Mouse (Mus musculus) neural tube, embryonic 14.5 days (tissue): Measurements from ENCODE around the gene Gatad2a. TPM values are rescaled to one million over a fixed set of nuclear protein-coding genes. Genes with fewer than 3 reads are reported as not detected.
A peak's percentile ranks its signal among the peaks of the same experiment; 100 is the strongest.
"Not testable (repeated sequence)": the region's sequence is repeated elsewhere in the genome, so short reads cannot be mapped to it uniquely, and the experiment has no call there.

Experiments used
- ATAC-seq: fragments of 200-750 bp; cut with Nextera tagmentation; 2 replicates; pipeline ENCODE4 v1.8.0; 2017; ENCODE audit warnings: low read depth, mild to moderate bottlenecking, moderate TSS enrichment, moderate library complexity
- H3K27ac ChIP-seq: fragments of 300-500 bp; sonication (generic); 2 replicates; pipeline ENCODE4 v1.5.1; 2014; ENCODE audit warnings: low read depth, mild to moderate bottlenecking, control low read depth, low read length, moderate library complexity, mixed read lengths
- H3K27me3 ChIP-seq: fragments of 300-500 bp; sonication (generic); 2 replicates; pipeline ENCODE4 v1.6.1; 2014; ENCODE audit warnings: low read length; ENCODE audit not compliant: control insufficient read depth, insufficient read depth
- H3K36me3 ChIP-seq: fragments of 300-500 bp; sonication (generic); 2 replicates; pipeline ENCODE4 v1.6.1; 2014; ENCODE audit warnings: low read length, mixed read lengths; ENCODE audit not compliant: control insufficient read depth, insufficient read depth
- H3K4me1 ChIP-seq: fragments of 300-500 bp; sonication (generic); 2 replicates; pipeline ENCODE4 v1.6.1; 2014; ENCODE audit warnings: low read length; ENCODE audit not compliant: control insufficient read depth, insufficient read depth
- H3K4me2 ChIP-seq: fragments of 300-500 bp; sonication (generic); 2 replicates; pipeline ENCODE4 v1.6.1; 2014; ENCODE audit warnings: mild to moderate bottlenecking, low read depth, low read length, control low read depth
- H3K4me3 ChIP-seq: fragments of 300-500 bp; sonication (generic); 2 replicates; pipeline ENCODE4 v1.5.1; 2014; ENCODE audit warnings: low read depth, low read length, control low read depth, mixed read lengths
- H3K9ac ChIP-seq: fragments of 300-500 bp; sonication (generic); replicated peaks from 2 replicates; pipeline ENCODE4 v1.6.1; 2014; ENCODE audit warnings: low read depth, mild to moderate bottlenecking, control low read depth, low read length, mixed read lengths
- H3K9me3 ChIP-seq: fragments of 300-500 bp; sonication (generic); 2 replicates; pipeline ENCODE4 v1.6.1; 2016; ENCODE audit warnings: low read length; ENCODE audit not compliant: control insufficient read depth
- WGBS: fragments of 180-500 bp; shearing (Covaris S2); extraction: QIAGEN DNeasy Blood & Tissue Kit; methylation state at CpG from one replicate; pipeline ENCODE4 v1.1.7; 2014; 5-methylcytosine and 5-hydroxymethylcytosine counted together
- polyA plus RNA-seq: library from polyadenylated mRNA; unstranded; fragments of >200 nt; fragmentation: Nextera tagmentation; extraction: Ambion mirVana; gene quantifications from 2 replicates; pipeline ENCODE4 v1.2.1, GENCODE M21; 2014

Gatad2a gene
- polyA plus RNA-seq, 1 experiment from 2014 or later: 20.9 TPM

- Histone ChIP-seq H3K4me1 (peaks cover 5% of the 10 kb centered on the region), H3K27me3 (no peaks in the 10 kb centered on the region), H3K36me3 (no peaks in the 10 kb centered on the region), H3K4me3 (no peak overlapping the region), H3K9ac (no peak overlapping the region), H3K9me3 (no peaks in the 10 kb centered on the region), H3K27ac (no peak overlapping the region), H3K4me2 (no peak overlapping the region)
- 84% methylated on average over 2 of the region's 2 CpGs for WGBS
- ATAC-seq: no peak
Measured at GRCm38 (mm10) chr8:70000226-70000625, 4.0 kb upstream of the Gatad2a start.

GRCm38 (mm10) chr8:69999236-69999635 lies 3.1 kb upstream of the Gatad2a start:
- no peak overlapping the region for H3K4me2 ChIP-seq
- 95% methylated on average over 4 of the region's 4 CpGs for WGBS
- no peak overlapping the region for H3K4me3 ChIP-seq
- H3K36me3 ChIP-seq: no peaks in the 10 kb centered on the region
- H3K4me1 ChIP-seq: peaks cover 9% of the 10 kb centered on the region
- no peaks in the 10 kb centered on the region for H3K9me3 ChIP-seq
- no peak overlapping the region for H3K9ac ChIP-seq
- H3K27me3 ChIP-seq: no peaks in the 10 kb centered on the region
- ATAC-seq: no peak
- H3K27ac ChIP-seq: no peak overlapping the region

- 96% methylated on average over 3 of the region's 3 CpGs for WGBS
Measured at GRCm38 (mm10) chr8:69998706-69999105, 2.5 kb upstream of the Gatad2a start.

GRCm38 (mm10) chr8:69996589-69997285 lies 553 bp upstream of the Gatad2a start:
- Histone ChIP-seq H3K4me1 (peaks cover 9% of the 10 kb centered on the region), H3K4me2 (peak overlapping the region; percentile 89), H3K9ac (peak overlapping the region; percentile 76), H3K27me3 (no peaks in the 10 kb centered on the region), H3K9me3 (no peaks in the 10 kb centered on the region), H3K36me3 (no peaks in the 10 kb centered on the region), H3K4me3 (peak overlapping the region; percentile 77), H3K27ac (peak overlapping the region; percentile 79)
- WGBS: 4% methylated on average over 35 of the region's 35 CpGs
- ATAC-seq: no peak

More at GRCm38 (mm10) chr8:69998706-69999105, 2.5 kb upstream of the Gatad2a start:
- ATAC-seq: no peak
- no peaks in the 10 kb centered on the region for H3K27me3 ChIP-seq
- no peaks in the 10 kb centered on the region for H3K36me3 ChIP-seq
- H3K4me3 ChIP-seq: no peak overlapping the region
- H3K9ac ChIP-seq: no peak overlapping the region
- H3K4me2 ChIP-seq: no peak overlapping the region
- no peaks in the 10 kb centered on the region for H3K9me3 ChIP-seq
- H3K27ac ChIP-seq: no peak overlapping the region
- H3K4me1 ChIP-seq: peaks cover 9% of the 10 kb centered on the region

- Histone ChIP-seq H3K27me3 (no peaks in the 10 kb centered on the region), H3K9ac (peak overlapping the region; percentile 76), H3K36me3 (no peaks in the 10 kb centered on the region; the same call in 1 of the 2 replicates), H3K4me2 (peak overlapping the region; percentile 59), H3K4me1 (peaks cover 9% of the 10 kb centered on the region), H3K4me3 (peak overlapping the region; percentile 77), H3K9me3 (no peaks in the 10 kb centered on the region), H3K27ac (peak overlapping the region; percentile 80)
- 0% methylated on average over 7 of the region's 7 CpGs for WGBS
- ATAC-seq: no peak
Measured at GRCm38 (mm10) chr8:69995422-69995775, 785 bp downstream of the Gatad2a start.

- H3K4me1 ChIP-seq, H3K36me3 ChIP-seq, H3K27ac ChIP-seq, H3K27me3 ChIP-seq, H3K9me3 ChIP-seq, H3K4me3 ChIP-seq, ATAC-seq, H3K9ac ChIP-seq, H3K4me2 ChIP-seq: not testable (repeated sequence)
- 99% methylated on average over 6 of the region's 7 CpGs for WGBS
Measured at GRCm38 (mm10) chr8:69988936-69989335, 7.2 kb downstream of the Gatad2a start.

- no peak overlapping the region for H3K27ac ChIP-seq
- no peak for ATAC-seq
- no peak overlapping the region for H3K9ac ChIP-seq
- no peaks in the 10 kb centered on the region for H3K27me3 ChIP-seq
- H3K4me1 ChIP-seq: no peaks in the 10 kb centered on the region
- H3K4me3 ChIP-seq: no peak overlapping the region
- no peak overlapping the region for H3K4me2 ChIP-seq
- no peaks in the 10 kb centered on the region; the same call in 1 of the 2 replicates for H3K36me3 ChIP-seq
- H3K9me3 ChIP-seq: no peaks in the 10 kb centered on the region
Measured at GRCm38 (mm10) chr8:69987744-69988143, 8.4 kb downstream of the Gatad2a start.

- Histone ChIP-seq H3K4me3 (no peak overlapping the region), H3K4me2 (no peak overlapping the region), H3K27me3 (no peaks in the 10 kb centered on the region), H3K9me3 (no peaks in the 10 kb centered on the region), H3K4me1 (no peaks in the 10 kb centered on the region), H3K9ac (no peak overlapping the region), H3K27ac (no peak overlapping the region), H3K36me3 (no peaks in the 10 kb centered on the region)
- 91% methylated on average over 2 of the region's 2 CpGs for WGBS
- no peak for ATAC-seq
Measured at GRCm38 (mm10) chr8:69984876-69985553, 11.2 kb downstream of the Gatad2a start.

GRCm38 (mm10) chr8:69978456-69978855 lies 17.7 kb downstream of the Gatad2a start:
- Histone ChIP-seq H3K4me2 (no peak overlapping the region), H3K4me3 (no peak overlapping the region), H3K9ac (no peak overlapping the region), H3K27me3 (no peaks in the 10 kb centered on the region), H3K36me3 (no peaks in the 10 kb centered on the region), H3K4me1 (peaks cover 6% of the 10 kb centered on the region; the same call in 1 of the 2 replicates), H3K9me3 (no peaks in the 10 kb centered on the region), H3K27ac (no peak overlapping the region)
- no peak for ATAC-seq
- 90% methylated on average over 4 of the region's 4 CpGs for WGBS
